Mouse (Mus musculus) heart, adult 2 months (tissue): ENCODE measurements around the gene Uggt1. TPM values are rescaled to one million over a fixed set of nuclear protein-coding genes. Genes with fewer than 3 reads are reported as not detected.
A peak's percentile ranks its signal among the peaks of the same experiment; 100 is the strongest.

Source experiments
- DNase-seq, 2 experiments: peaks; one replicate each; pipeline ENCODE4 v3.0.0; 2021
- H3K27ac ChIP-seq: fragments of 200-600 bp; 2 replicates; pipeline ENCODE4 v1.8.1; 2022
- H3K27me3 ChIP-seq: fragments of 200-500 bp; 2 replicates; pipeline ENCODE4 v1.6.1; 2012; ENCODE audit warnings: mild to moderate bottlenecking, low read length, inconsistent platforms, mixed read lengths; ENCODE audit not compliant: control insufficient read depth, insufficient read depth
- H3K36me3 ChIP-seq: fragments of 200-500 bp; 2 replicates; pipeline ENCODE4 v1.6.1; 2012; ENCODE audit warnings: low read length, inconsistent platforms; ENCODE audit not compliant: control insufficient read depth, insufficient read depth
- H3K4me1 ChIP-seq: fragments of 200-500 bp; 2 replicates; pipeline ENCODE4 v1.6.1; 2011; ENCODE audit warnings: low read length; ENCODE audit not compliant: control insufficient read depth, insufficient read depth
- H3K4me3 ChIP-seq: fragments of 200-600 bp; 2 replicates; pipeline ENCODE4 v1.8.1; 2022
- H3K79me2 ChIP-seq: fragments of 200-500 bp; replicated peaks from 2 replicates; pipeline ENCODE4 v1.6.1; 2012; ENCODE audit warnings: mild to moderate bottlenecking, inconsistent platforms, low read length, moderate library complexity, mixed read lengths; ENCODE audit not compliant: control insufficient read depth, insufficient read depth
- H3K9ac ChIP-seq: fragments of 200-500 bp; 2 replicates; pipeline ENCODE4 v1.6.1; 2012; ENCODE audit warnings: low read depth, mild to moderate bottlenecking, control low read depth, inconsistent platforms, low read length, mixed read lengths
- CTCF ChIP-seq: fragments of 200-600 bp; IDR thresholded peaks from 2 replicates; pipeline ENCODE4 v1.8.1; 2022; ENCODE audit warnings: antibody characterized with exemption, mild to moderate bottlenecking, moderate library complexity
- EP300 ChIP-seq: fragments of 200-500 bp; IDR thresholded peaks from 2 replicates; pipeline ENCODE4 v1.6.1; 2011; ENCODE audit warnings: low read depth, low read length, control low read depth; ENCODE audit not compliant: insufficient read depth
- POLR2A ChIP-seq: fragments of 200-500 bp; IDR thresholded peaks from 2 replicates; pipeline ENCODE4 v1.6.1; 2011; ENCODE audit warnings: mild to moderate bottlenecking, low read depth, low read length, control low read depth; ENCODE audit not compliant: insufficient read depth
- WGBS: fragments of 180-500 bp; shearing (Covaris S2); methylation state at CpG from one replicate; pipeline ENCODE4 v1.1.7; 2018; 5-methylcytosine and 5-hydroxymethylcytosine counted together
- intact Hi-C: fragments of 180-260 bp; cut with DNase I; formaldehyde crosslinking; loops from one replicate; pipeline ENCODE4 v1.15.1; 2025
- polyA plus RNA-seq: library from polyadenylated mRNA; depleted of rRNA; stranded (reverse); fragments of >200 nt; gene quantifications from 2 replicates; pipeline ENCODE4 v1.2.3, GENCODE M21; 2012
- total RNA-seq, 2 experiments: library from RNA; stranded (reverse); gene quantifications; 2 replicates each; pipeline ENCODE4 v1.2.3; 2021

The Uggt1 gene
- total and polyA plus RNA-seq, 3 experiments: 7.3 to 29.8 (median 28.4) TPM

- Histone ChIP-seq H3K4me1 (peaks cover 15% of the 10 kb centered on the region), H3K27ac (peak overlapping the region; percentile 75), H3K79me2 (no peaks in the 10 kb centered on the region), H3K27me3 (no peaks in the 10 kb centered on the region), H3K36me3 (no peaks in the 10 kb centered on the region), H3K9ac (peak overlapping the region; percentile 17; the same call in 1 of the 2 replicates), H3K4me3 (no peak overlapping the region)
- intact Hi-C loops: no loop called here
- TF ChIP-seq POLR2A (no peak), EP300 (no peak), CTCF (no peak)
- no peak for DNase-seq
- 57% methylated on average over 8 of the region's 8 CpGs for WGBS
These were observed 27.2 kb upstream of the Uggt1 start for GRCm38 (mm10) chr1:36271516-36272230.

GRCm38 (mm10) chr1:36270666-36271065 is 26.1 kb upstream of the Uggt1 start:
- TF ChIP-seq CTCF (no peak), EP300 (0 out of 2 replicates have a peak, but pooled peaks have one; percentile 40), POLR2A (peak; percentile 57; the same call in 1 of the 2 replicates)
- Histone ChIP-seq H3K79me2 (no peaks in the 10 kb centered on the region), H3K4me3 (no peak overlapping the region), H3K27me3 (no peaks in the 10 kb centered on the region), H3K27ac (peak overlapping the region; percentile 75), H3K4me1 (peaks cover 15% of the 10 kb centered on the region), H3K36me3 (no peaks in the 10 kb centered on the region), H3K9ac (no peak overlapping the region)
- DNase-seq: peak; percentile 63 to 72
- intact Hi-C loops: no loop called here
- 36% methylated on average over 3 of the region's 3 CpGs for WGBS

GRCm38 (mm10) chr1:36269121-36269795 is 24.7 kb upstream of the Uggt1 start:
- intact Hi-C loops: no loop called here
- no peak overlapping the region for H3K9ac ChIP-seq

GRCm38 (mm10) chr1:36267595-36267994 is 23.1 kb upstream of the Uggt1 start:
- no peak for TF ChIP-seq EP300
- TF ChIP-seq CTCF: no peak
- TF ChIP-seq POLR2A: no peak
- no peaks in the 10 kb centered on the region for H3K79me2 ChIP-seq
- H3K9ac ChIP-seq: no peak overlapping the region
- H3K4me3 ChIP-seq: no peak overlapping the region
- DNase-seq: no peak
- peaks cover 18% of the 10 kb centered on the region for H3K4me1 ChIP-seq
- WGBS: 95% methylated on average over 3 of the region's 3 CpGs
- H3K27me3 ChIP-seq: no peaks in the 10 kb centered on the region
- H3K27ac ChIP-seq: no peak overlapping the region
- intact Hi-C loops: no loop called here
- no peaks in the 10 kb centered on the region for H3K36me3 ChIP-seq

More at GRCm38 (mm10) chr1:36269121-36269795, 24.7 kb upstream of the Uggt1 start:
- TF ChIP-seq EP300: no peak
- no peak for DNase-seq
- Histone ChIP-seq H3K27ac (no peak overlapping the region), H3K27me3 (no peaks in the 10 kb centered on the region), H3K4me1 (peaks cover 19% of the 10 kb centered on the region), H3K4me3 (no peak overlapping the region), H3K79me2 (no peaks in the 10 kb centered on the region), H3K36me3 (no peaks in the 10 kb centered on the region)
- WGBS: 57% methylated on average over 54 of the region's 54 CpGs

- Histone ChIP-seq H3K27ac (no peak overlapping the region), H3K9ac (no peak overlapping the region), H3K79me2 (no peaks in the 10 kb centered on the region), H3K4me1 (peaks cover 14% of the 10 kb centered on the region), H3K27me3 (no peaks in the 10 kb centered on the region), H3K4me3 (no peak overlapping the region), H3K36me3 (no peaks in the 10 kb centered on the region)
- TF ChIP-seq EP300 (no peak), POLR2A (no peak), CTCF (no peak)
- 70% methylated on average over 6 of the region's 6 CpGs for WGBS
- intact Hi-C loops: no loop called here
- DNase-seq: no peak
These were observed 21.8 kb upstream of the Uggt1 start for GRCm38 (mm10) chr1:36266293-36266692.
